Mouse (Mus musculus) hindbrain, embryonic 10.5 days (tissue): ENCODE data around the gene Kif1a. TPM values are rescaled to one million over a fixed set of nuclear protein-coding genes. Genes with fewer than 3 reads are reported as not detected.
"Not testable (repeated sequence)": the region's sequence is repeated elsewhere in the genome, so short reads cannot be mapped to it uniquely, and the experiment has no call there.

Experiments
- DNase-seq: peaks from one replicate; pipeline ENCODE4 v3.0.0-alpha.2; 2017; ENCODE audit warnings: low spot score
- H3K27ac ChIP-seq: fragments of 300-500 bp; sonication (generic); 2 replicates; pipeline ENCODE4 v1.5.1; 2016; ENCODE audit warnings: mild to moderate bottlenecking, moderate library complexity
- H3K27me3 ChIP-seq: fragments of 300-500 bp; sonication (generic); 2 replicates; pipeline ENCODE4 v1.6.1; 2016; ENCODE audit warnings: mild to moderate bottlenecking; ENCODE audit not compliant: poor library complexity, insufficient read depth, severe bottlenecking
- H3K36me3 ChIP-seq: fragments of 300-500 bp; sonication (generic); 2 replicates; pipeline ENCODE4 v1.6.1; 2016; ENCODE audit warnings: mild to moderate bottlenecking, moderate library complexity
- H3K4me1 ChIP-seq: fragments of 300-500 bp; sonication (generic); replicated peaks from 2 replicates; pipeline ENCODE4 v1.6.1; 2016; ENCODE audit warnings: mild to moderate bottlenecking
- H3K4me3 ChIP-seq: fragments of 300-500 bp; sonication (generic); 2 replicates; pipeline ENCODE4 v1.5.1; 2016; ENCODE audit warnings: mild to moderate bottlenecking, moderate library complexity
- H3K9me3 ChIP-seq: fragments of 300-500 bp; sonication (generic); 2 replicates; pipeline ENCODE4 v1.6.1; 2016; ENCODE audit warnings: mild to moderate bottlenecking, moderate library complexity
- WGBS: fragments of 180-500 bp; shearing (Covaris S2); methylation state at CpG from one replicate; pipeline ENCODE4 v1.1.7; 2016; 5-methylcytosine and 5-hydroxymethylcytosine counted together
- polyA plus RNA-seq: library from polyadenylated mRNA; unstranded; fragments of >200 nt; fragmentation: Nextera tagmentation; extraction: Ambion mirVana; gene quantifications from 2 replicates; pipeline ENCODE4 v1.2.1, GENCODE M21; 2016

Gene Kif1a
- polyA plus RNA-seq, 1 experiment from 2014 or later = 79.0 TPM

DNA sequence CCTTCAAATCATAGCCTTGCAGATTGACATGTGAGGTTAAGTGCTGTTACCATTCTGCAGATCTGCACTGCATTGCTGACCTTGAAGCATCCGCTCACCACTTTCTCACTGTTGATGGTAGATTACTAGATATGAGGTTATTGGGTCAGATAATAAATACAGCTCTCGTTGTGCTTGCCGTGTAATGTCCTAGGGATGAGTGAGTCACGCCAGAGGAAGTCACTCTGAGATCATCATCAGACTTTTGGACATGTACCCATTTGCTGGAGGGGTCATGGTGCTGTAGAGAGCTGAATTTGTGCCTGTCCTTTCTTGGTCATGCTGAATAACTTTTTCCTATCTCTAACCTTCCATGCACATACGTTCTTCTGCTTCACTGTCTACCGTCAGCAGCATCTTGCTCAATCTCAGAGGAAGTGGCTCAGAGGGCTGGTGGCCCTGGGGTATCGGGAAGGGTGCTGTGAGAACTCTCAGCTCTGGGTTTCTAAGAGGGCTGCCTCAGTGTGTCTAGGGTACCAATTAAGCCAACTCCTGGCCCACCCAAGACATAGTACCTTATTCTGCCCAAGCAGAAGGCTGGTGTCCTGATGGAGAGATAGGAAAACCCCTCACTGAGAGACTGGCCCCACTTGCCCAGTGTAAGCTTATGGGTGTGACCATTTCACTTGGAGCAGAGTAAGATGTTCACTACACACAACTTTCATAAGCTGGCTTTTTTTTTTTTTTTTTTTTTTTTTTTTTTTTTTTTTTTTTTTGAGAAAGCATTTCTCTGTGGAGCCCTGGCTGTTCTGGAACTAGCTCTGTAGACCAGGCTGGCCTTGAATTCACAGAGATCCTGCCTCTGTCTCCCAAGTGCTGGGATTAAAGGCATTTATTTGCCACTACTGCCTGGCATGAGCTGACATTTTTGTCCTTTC lies 129.6 kb downstream of the Kif1a start:
- no peak for DNase-seq
- H3K36me3 ChIP-seq = no peaks in the 10 kb centered on the region
- H3K4me1 ChIP-seq = peaks cover 13% of the 10 kb centered on the region
- no peaks in the 10 kb centered on the region for H3K9me3 ChIP-seq
- H3K4me3 ChIP-seq = no peak overlapping the region
- H3K27me3 ChIP-seq = 0 out of 2 replicates have a peak, but pooled peaks cover 6% of the 10 kb centered on the region
- 93% methylated on average over 7 of the region's 7 CpGs for WGBS
- H3K27ac ChIP-seq = no peak overlapping the region

DNA sequence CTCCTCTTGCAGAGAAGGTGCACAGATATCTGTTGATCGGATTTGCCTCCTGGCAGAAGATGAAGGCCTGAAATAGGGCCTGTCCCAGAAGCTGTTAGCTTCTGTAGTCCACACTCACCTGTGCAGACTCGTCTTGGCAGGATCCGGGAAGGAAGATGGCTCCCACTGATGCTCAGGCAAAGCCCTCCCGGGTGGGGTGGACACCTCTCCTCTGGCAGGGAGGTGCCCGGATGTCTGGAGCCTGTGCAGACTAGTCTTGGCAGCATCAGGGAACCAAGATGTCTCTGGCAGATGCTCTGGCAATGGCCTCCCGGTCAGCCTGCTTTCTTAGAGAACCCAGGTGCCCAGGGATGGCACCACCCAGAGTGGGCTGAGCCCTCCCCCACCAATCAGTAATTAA lies 131.0 kb downstream of the Kif1a start:
- not testable (repeated sequence) for DNase-seq, H3K9me3 ChIP-seq, H3K36me3 ChIP-seq, H3K4me1 ChIP-seq, H3K4me3 ChIP-seq, H3K27me3 ChIP-seq, H3K27ac ChIP-seq
- 89% methylated on average over 6 of the region's 6 CpGs for WGBS

Other genes with a start within 250 kb of the Kif1a start
- 0.29 and 0.30 TPM in 2 replicates for gene Ankmy1, start 199.0 kb downstream of the Kif1a start, polyA plus RNA-seq
- gene Dusp28, start 195.0 kb downstream of the Kif1a start, polyA plus RNA-seq = 10.8 and 11.1 TPM in 2 replicates
- 27.3 and 27.5 TPM in 2 replicates for gene Rnpepl1, start 191.2 kb downstream of the Kif1a start, polyA plus RNA-seq
- gene Capn10, start 167.6 kb downstream of the Kif1a start, polyA plus RNA-seq = 44.6 and 53.0 TPM in 2 replicates
- 0.05 and 0.51 TPM in 2 replicates for gene Gpr35, start 151.1 kb downstream of the Kif1a start, polyA plus RNA-seq
- gene Aqp12, start 95.6 kb downstream of the Kif1a start, polyA plus RNA-seq = not detected in 2 replicates
- gene Agxt, start 33.3 kb upstream of the Kif1a start, polyA plus RNA-seq = not detected in 2 replicates
- gene 2310007B03Rik, start 59.0 kb upstream of the Kif1a start, polyA plus RNA-seq = 0.78 and 1.1 TPM in 2 replicates
- gene Crocc2, start 66.8 kb upstream of the Kif1a start, polyA plus RNA-seq = 0.07 and 0.30 TPM in 2 replicates
- gene Sned1, start 133.9 kb upstream of the Kif1a start, polyA plus RNA-seq = 3.4 and 3.5 TPM in 2 replicates
- gene Mterf4, start 204.0 kb upstream of the Kif1a start, polyA plus RNA-seq = 33.5 and 37.5 TPM in 2 replicates
- 74.2 and 78.5 TPM in 2 replicates for gene Ppp1r7, start 240.9 kb upstream of the Kif1a start, polyA plus RNA-seq
- gene Pask, start 241.5 kb upstream of the Kif1a start, polyA plus RNA-seq = 19.7 and 29.7 TPM in 2 replicates